Mouse (Mus musculus) G1E (cell line): ENCODE results near the gene Zfp846.

Source experiments
- CTCF ChIP-seq: IDR thresholded peaks from 2 replicates; pipeline ENCODE4 v1.5.1; 2012; ENCODE audit warnings: low read depth, low read length, inconsistent platforms, mixed read lengths
- GATA1 ChIP-seq: IDR thresholded peaks from 2 replicates; pipeline ENCODE4 v1.6.1; 2012; ENCODE audit warnings: borderline replicate concordance, low read length, inconsistent platforms, mixed read lengths
- POLR2AphosphoS5 ChIP-seq: IDR thresholded peaks from 2 replicates; pipeline ENCODE4 v1.6.1; 2012; ENCODE audit warnings: low read depth, low read length, inconsistent platforms; ENCODE audit not compliant: insufficient replicate concordance

GRCm38 (mm10) chr9:20534326-20534926 is 46.7 kb upstream of the Zfp846 start:
- TF ChIP-seq CTCF (no peak), POLR2AphosphoS5 (no peak), GATA1 (no peak)
